Mouse (Mus musculus) liver, embryonic 13.5 days (tissue): ENCODE results near the gene 6430531B16Rik. TPM values are rescaled to one million over a fixed set of nuclear protein-coding genes. Genes with fewer than 3 reads are reported as not detected.

Source experiments
- ATAC-seq: fragments of 200-750 bp; cut with Nextera tagmentation; 2 replicates; pipeline ENCODE4 v1.8.0; 2017; ENCODE audit warnings: low read depth, mild to moderate bottlenecking, moderate number of reproducible peaks, moderate library complexity
- DNase-seq: peaks from one replicate; pipeline ENCODE4 v3.0.0; 2022
- H3K27ac ChIP-seq: fragments of 300-500 bp; sonication (generic); 2 replicates; pipeline ENCODE4 v1.5.1; 2015; ENCODE audit warnings: moderate library complexity, mild to moderate bottlenecking, inconsistent platforms
- H3K27me3 ChIP-seq: fragments of 300-500 bp; sonication (generic); 2 replicates; pipeline ENCODE4 v1.6.1; 2015; ENCODE audit warnings: mild to moderate bottlenecking, inconsistent platforms
- H3K36me3 ChIP-seq: fragments of 300-500 bp; sonication (generic); 2 replicates; pipeline ENCODE4 v1.6.1; 2015; ENCODE audit warnings: mild to moderate bottlenecking, inconsistent platforms
- H3K4me1 ChIP-seq: fragments of 300-500 bp; sonication (generic); replicated peaks from 2 replicates; pipeline ENCODE4 v1.6.1; 2015; ENCODE audit warnings: inconsistent platforms
- H3K4me2 ChIP-seq: fragments of 300-500 bp; sonication (generic); 2 replicates; pipeline ENCODE4 v1.6.1; 2015; ENCODE audit warnings: inconsistent platforms, mild to moderate bottlenecking, moderate library complexity
- H3K4me3 ChIP-seq: fragments of 300-500 bp; sonication (generic); replicated peaks from 2 replicates; pipeline ENCODE4 v1.5.1; 2015; ENCODE audit warnings: mild to moderate bottlenecking, inconsistent platforms
- H3K9ac ChIP-seq: fragments of 300-500 bp; sonication (generic); 2 replicates; pipeline ENCODE4 v1.6.1; 2015; ENCODE audit warnings: mild to moderate bottlenecking, inconsistent platforms
- H3K9me3 ChIP-seq: fragments of 300-500 bp; sonication (generic); replicated peaks from 2 replicates; pipeline ENCODE4 v1.6.1; 2016; ENCODE audit warnings: inconsistent platforms
- WGBS: fragments of 180-500 bp; shearing (Covaris S2); methylation state at CpG from one replicate; pipeline ENCODE4 v1.1.7; 2015; ENCODE audit not compliant: insufficient replicate concordance; 5-methylcytosine and 5-hydroxymethylcytosine counted together
- polyA plus RNA-seq: library from polyadenylated mRNA; unstranded; fragments of >200 nt; fragmentation: Nextera tagmentation; extraction: Ambion mirVana; gene quantifications from 2 replicates; pipeline ENCODE4 v1.2.1, GENCODE M21; 2015

Gene 6430531B16Rik
- not detected in 2 replicates for polyA plus RNA-seq

GRCm38 (mm10) chr7:139978278-139978892 is at the start of gene 6430531B16Rik:
Gene 6430531B16Rik, minus strand, starts transcription at chr7:139978755.
- 7% methylated on average over 32 of the region's 32 CpGs for whole genome bisulfite sequencing
- DNase-seq, result peak; percentile 52
- H3K27me3 ChIP-seq, result no peaks in the 10 kb centered on the region

GRCm38 (mm10) chr7:140011336-140011735 is 32.8 kb upstream of the 6430531B16Rik start:
- H3K4me2 ChIP-seq, result no peak overlapping the region
- ATAC-seq (no peak), DNase-seq (no peak)
- no peak overlapping the region for H3K9ac ChIP-seq
- 91% methylated on average over 17 of the region's 17 CpGs for WGBS
- H3K36me3 ChIP-seq, result peaks cover 48% of the 10 kb centered on the region
- H3K27ac ChIP-seq, result no peak overlapping the region
- H3K9me3 ChIP-seq, result peaks cover 3% of the 10 kb centered on the region; the same call in 1 of the 2 replicates
- no peaks in the 10 kb centered on the region for H3K4me1 ChIP-seq
- H3K27me3 ChIP-seq, result no peaks in the 10 kb centered on the region
- no peak overlapping the region for H3K4me3 ChIP-seq

More at GRCm38 (mm10) chr7:139978278-139978892, at the start of gene 6430531B16Rik:
- Histone ChIP-seq H3K4me2 (peak within 1 kb of the TSS; percentile 79), H3K27ac (no peak within 1 kb of the TSS), H3K9ac (peak within 1 kb of the TSS; percentile 49), H3K9me3 (no peaks in the 10 kb centered on the region), H3K4me3 (peak within 1 kb of the TSS; percentile 58), H3K36me3 (no peaks in the 10 kb centered on the region), H3K4me1 (peaks cover 12% of the 10 kb centered on the region)
- ATAC-seq, result peak; percentile 77

GRCm38 (mm10) chr7:140007781-140008180 is 29.2 kb upstream of the 6430531B16Rik start:
- Histone ChIP-seq H3K9ac (no peak overlapping the region), H3K9me3 (peaks cover 3% of the 10 kb centered on the region; the same call in 1 of the 2 replicates), H3K27ac (no peak overlapping the region), H3K36me3 (peaks cover 74% of the 10 kb centered on the region), H3K4me1 (no peaks in the 10 kb centered on the region), H3K4me3 (no peak overlapping the region), H3K27me3 (no peaks in the 10 kb centered on the region), H3K4me2 (no peak overlapping the region)
- ATAC-seq, result no peak
- DNase-seq, result no peak
- WGBS, result 82% methylated on average over 9 of the region's 9 CpGs

- 84% methylated on average over 9 of the region's 9 CpGs for WGBS
- no peaks in the 10 kb centered on the region for H3K27me3 ChIP-seq
- H3K4me3 ChIP-seq, result no peak overlapping the region
- no peak for DNase-seq
- no peak overlapping the region for H3K9ac ChIP-seq
- 0 out of 2 replicates have a peak, but pooled peaks have one; percentile 20 for ATAC-seq
- peaks cover 3% of the 10 kb centered on the region; the same call in 1 of the 2 replicates for H3K9me3 ChIP-seq
- peaks cover 79% of the 10 kb centered on the region for H3K36me3 ChIP-seq
- no peak overlapping the region for H3K4me2 ChIP-seq
- H3K27ac ChIP-seq, result no peak overlapping the region
- H3K4me1 ChIP-seq, result no peaks in the 10 kb centered on the region
These were observed 28.5 kb upstream of the 6430531B16Rik start for GRCm38 (mm10) chr7:140006861-140007611.

GRCm38 (mm10) chr7:140004666-140005065 is 26.1 kb upstream of the 6430531B16Rik start:
- H3K9me3 ChIP-seq, result no peaks in the 10 kb centered on the region
- no peak for ATAC-seq
- 81% methylated on average over 8 of the region's 8 CpGs for WGBS
- H3K4me2 ChIP-seq, result no peak overlapping the region
- DNase-seq, result no peak
- no peak overlapping the region for H3K9ac ChIP-seq
- H3K27ac ChIP-seq, result no peak overlapping the region
- no peaks in the 10 kb centered on the region for H3K27me3 ChIP-seq
- no peaks in the 10 kb centered on the region for H3K4me1 ChIP-seq
- H3K36me3 ChIP-seq, result peaks cover 84% of the 10 kb centered on the region
- H3K4me3 ChIP-seq, result no peak overlapping the region

- no peak overlapping the region for H3K27ac ChIP-seq
- H3K4me2 ChIP-seq, result no peak overlapping the region
- 78% methylated on average over 12 of the region's 12 CpGs for WGBS
- H3K4me3 ChIP-seq, result no peak overlapping the region
- peaks cover 93% of the 10 kb centered on the region for H3K36me3 ChIP-seq
- H3K4me1 ChIP-seq, result no peaks in the 10 kb centered on the region
- H3K27me3 ChIP-seq, result no peaks in the 10 kb centered on the region
- no peaks in the 10 kb centered on the region for H3K9me3 ChIP-seq
- ATAC-seq (peak; percentile 58; the same call in 1 of the 2 replicates), DNase-seq (no peak)
- no peak overlapping the region for H3K9ac ChIP-seq
These were observed 22.7 kb upstream of the 6430531B16Rik start for GRCm38 (mm10) chr7:140001086-140001740.

- Histone ChIP-seq H3K9ac (no peak overlapping the region), H3K4me2 (no peak overlapping the region), H3K27ac (no peak overlapping the region), H3K9me3 (no peaks in the 10 kb centered on the region), H3K4me1 (no peaks in the 10 kb centered on the region), H3K36me3 (peaks cover 82% of the 10 kb centered on the region), H3K27me3 (no peaks in the 10 kb centered on the region), H3K4me3 (no peak overlapping the region)
- ATAC-seq (no peak), DNase-seq (no peak)
- 89% methylated on average over 13 of the region's 13 CpGs for WGBS
These were observed 20.3 kb upstream of the 6430531B16Rik start for GRCm38 (mm10) chr7:139998691-139999350.

GRCm38 (mm10) chr7:139994676-139995075 is 16.1 kb upstream of the 6430531B16Rik start:
- ATAC-seq (no peak), DNase-seq (no peak)
- Histone ChIP-seq H3K36me3 (peaks cover 46% of the 10 kb centered on the region), H3K9me3 (no peaks in the 10 kb centered on the region), H3K9ac (no peak overlapping the region), H3K4me3 (no peak overlapping the region), H3K4me1 (peaks cover 10% of the 10 kb centered on the region), H3K27me3 (no peaks in the 10 kb centered on the region), H3K27ac (no peak overlapping the region), H3K4me2 (no peak overlapping the region)
- WGBS, result 20% methylated on average over 3 of the region's 3 CpGs

- DNase-seq (no peak), ATAC-seq (no peak)
- Histone ChIP-seq H3K4me2 (no peak overlapping the region), H3K36me3 (peaks cover 41% of the 10 kb centered on the region), H3K4me3 (no peak overlapping the region), H3K9me3 (no peaks in the 10 kb centered on the region), H3K4me1 (peaks cover 10% of the 10 kb centered on the region), H3K27ac (no peak overlapping the region), H3K9ac (no peak overlapping the region), H3K27me3 (no peaks in the 10 kb centered on the region)
- WGBS, result 61% methylated on average over 4 of the region's 4 CpGs
These were observed 15.6 kb upstream of the 6430531B16Rik start for GRCm38 (mm10) chr7:139994202-139994601.

- Histone ChIP-seq H3K27me3 (no peaks in the 10 kb centered on the region), H3K27ac (no peak overlapping the region), H3K36me3 (peaks cover 34% of the 10 kb centered on the region), H3K4me3 (no peak overlapping the region), H3K4me2 (no peak overlapping the region), H3K4me1 (peaks cover 10% of the 10 kb centered on the region), H3K9ac (no peak overlapping the region), H3K9me3 (no peaks in the 10 kb centered on the region)
- 75% methylated on average over 6 of the region's 6 CpGs for WGBS
- no peak for ATAC-seq
- DNase-seq, result no peak
These were observed 15.0 kb upstream of the 6430531B16Rik start for GRCm38 (mm10) chr7:139993532-139993931.

- H3K27ac ChIP-seq, result no peak within 1 kb of the TSS
- peaks cover 10% of the 10 kb centered on the region for H3K4me1 ChIP-seq
- peak; percentile 38 for DNase-seq
These were observed 13.9 kb upstream of the 6430531B16Rik start, which contains the start of gene Adam8 for GRCm38 (mm10) chr7:139992406-139992805. Gene Adam8, minus strand, starts transcription at chr7:139992562.

More at GRCm38 (mm10) chr7:139992406-139992805, 13.9 kb upstream of the 6430531B16Rik start, which contains the start of gene Adam8:
- peak; percentile 80 for ATAC-seq
- Histone ChIP-seq H3K36me3 (peaks cover 23% of the 10 kb centered on the region), H3K4me2 (no peak within 1 kb of the TSS), H3K4me3 (no peak within 1 kb of the TSS), H3K9me3 (no peaks in the 10 kb centered on the region), H3K9ac (no peak within 1 kb of the TSS), H3K27me3 (no peaks in the 10 kb centered on the region)
- WGBS, result 20% methylated on average over 7 of the region's 7 CpGs
